Mouse (Mus musculus): Measurements from ENCODE around the gene Frat2.

GRCm38 (mm10) chr19:41831101-41831570 is 16.8 kb downstream of the Frat2 start:
- TF ChIP-seq CTCF (IDR thresholded peaks at IDR 0.05; ENCODE audit: extremely low read depth, insufficient read length, insufficient replicate concordance, low read depth, low read length) (no peak), POLR2A (IDR thresholded peaks at IDR 0.05; ENCODE audit: low read depth, low read length) (no peak)
